Mouse (Mus musculus): ENCODE measurements at regions not wholly inside any gene's neighbourhood (a gene's known extent, or its start where the extent isn't known, plus 50 kb on each side); places are given as distances from the start of the nearest gene placed in this dataset.

DNA sequence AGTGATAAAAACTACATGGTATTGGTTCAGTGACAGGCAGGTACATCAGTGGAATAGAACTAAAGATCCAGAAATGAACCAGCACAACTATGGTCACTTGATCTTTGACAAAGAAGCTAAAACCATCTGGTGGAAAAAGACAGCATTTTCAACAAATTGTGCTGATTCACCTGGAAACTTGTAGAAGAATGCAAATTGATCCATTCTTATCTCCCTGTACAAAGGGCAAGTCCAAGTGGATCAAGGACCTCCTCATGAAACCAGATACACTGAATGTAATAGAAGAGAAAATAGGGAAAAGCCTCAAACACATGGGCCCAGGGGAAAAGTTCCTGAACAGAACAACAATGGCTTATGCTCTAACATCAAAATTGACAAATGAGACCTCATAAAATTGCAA lies 194.8 kb upstream of the Mgat4c start:
- Histone ChIP-seq H3K4me3 (no peak overlapping the region), H3K9ac (replicated peaks) (no peak overlapping the region), H3K9me3 (no peaks in the 10 kb centered on the region), H3K4me1 (no peaks in the 10 kb centered on the region), H3K27ac (replicated peaks) (no peak overlapping the region), H3K36me3 (no peaks in the 10 kb centered on the region), H3K27me3 (no peaks in the 10 kb centered on the region), H3K4me2 (replicated peaks) (no peak overlapping the region)
- no peak for ATAC-seq (ENCODE audit: low FRiP score, low read depth)

DNA sequence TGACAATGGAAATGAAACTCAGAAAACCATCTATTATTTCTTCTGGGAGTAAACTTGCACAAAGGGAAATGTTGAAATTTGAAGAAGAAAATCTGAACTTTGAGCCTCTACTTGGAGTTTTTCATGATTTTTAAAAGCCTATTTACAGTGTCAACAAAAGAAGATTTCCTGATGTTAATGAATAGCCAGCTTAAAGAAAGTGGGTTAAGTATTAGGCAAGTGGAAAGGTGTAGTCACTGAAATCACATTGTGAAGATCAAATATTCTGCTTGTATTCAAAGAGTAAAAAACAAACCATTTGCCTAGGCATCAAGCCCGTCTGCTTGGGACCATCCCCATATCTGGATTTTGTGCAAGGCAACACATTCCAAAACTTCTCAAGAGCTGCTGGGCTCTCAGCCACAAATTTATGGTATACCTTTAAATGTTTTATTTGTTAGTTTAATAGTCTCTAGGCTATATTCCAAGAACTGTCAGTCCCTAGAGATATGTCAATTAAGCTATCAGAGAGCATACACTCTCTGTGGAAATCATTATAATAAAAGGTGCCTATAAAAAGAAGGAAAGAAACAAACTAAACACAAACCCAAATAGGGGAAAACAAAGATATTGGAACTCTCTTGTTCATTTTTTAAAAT lies 190.8 kb upstream of the Mgat4c start:
- H3K36me3 ChIP-seq, result no peaks in the 10 kb centered on the region
- H3K27ac ChIP-seq (replicated peaks), result no peak overlapping the region
- H3K27me3 ChIP-seq, result no peaks in the 10 kb centered on the region
- H3K4me1 ChIP-seq, result no peaks in the 10 kb centered on the region
- H3K9me3 ChIP-seq, result no peaks in the 10 kb centered on the region
- no peak overlapping the region for H3K4me3 ChIP-seq
- H3K9ac ChIP-seq (replicated peaks), result no peak overlapping the region
- H3K4me2 ChIP-seq (replicated peaks), result no peak overlapping the region
- ATAC-seq (ENCODE audit: low FRiP score, low read depth), result no peak
- 49% methylated on average over 1 of the region's 1 CpGs for WGBS

DNA sequence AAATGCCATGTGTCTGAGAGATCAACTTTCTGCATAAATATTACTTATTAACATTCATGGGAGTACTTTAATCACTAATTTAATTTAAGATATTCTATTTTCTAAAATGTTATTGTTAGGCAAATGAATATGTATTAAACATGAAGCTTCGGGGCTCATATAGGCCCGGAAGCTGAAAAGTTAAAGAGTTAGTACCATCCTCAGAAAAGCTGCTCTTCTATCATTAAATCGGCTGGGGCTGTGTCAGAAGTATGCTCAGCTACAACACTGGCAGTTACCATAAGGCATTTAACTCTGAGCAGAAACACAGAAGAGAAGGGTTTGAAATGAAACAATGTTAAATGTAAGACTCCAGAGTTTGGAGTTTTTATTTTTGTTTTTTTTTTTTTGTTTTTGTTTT lies 166.2 kb upstream of the Mgat4c start:
- no peaks in the 10 kb centered on the region for H3K36me3 ChIP-seq
- WGBS, result 74% methylated on average over 3 of the region's 3 CpGs
- no peak overlapping the region for H3K4me2 ChIP-seq (replicated peaks)
- no peaks in the 10 kb centered on the region for H3K4me1 ChIP-seq
- H3K9ac ChIP-seq (replicated peaks), result no peak overlapping the region
- no peaks in the 10 kb centered on the region for H3K27me3 ChIP-seq
- H3K4me3 ChIP-seq, result no peak overlapping the region
- H3K27ac ChIP-seq (replicated peaks), result no peak overlapping the region
- no peak for ATAC-seq (ENCODE audit: low FRiP score, low read depth)
- no peaks in the 10 kb centered on the region for H3K9me3 ChIP-seq

DNA sequence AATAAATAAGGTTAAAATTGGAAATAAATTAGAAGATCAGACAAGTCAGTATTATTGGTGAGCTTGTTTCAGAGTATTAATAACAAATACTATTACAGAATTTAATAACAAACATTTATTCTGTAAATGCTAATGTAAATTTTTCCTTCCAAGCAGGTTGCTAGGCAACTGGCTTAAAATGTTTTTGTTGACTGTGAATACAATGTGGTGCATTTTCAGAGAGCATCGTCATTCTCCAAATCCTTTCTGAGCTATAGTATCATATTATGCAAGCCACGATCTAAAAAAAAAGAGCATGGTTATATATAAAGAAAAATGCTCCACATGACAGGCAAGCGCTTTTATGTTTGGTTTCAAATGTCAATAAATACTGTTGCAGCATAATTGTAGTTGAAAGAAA lies 164.4 kb upstream of the Mgat4c start:
- H3K9me3 ChIP-seq, result no peaks in the 10 kb centered on the region
- no peaks in the 10 kb centered on the region for H3K36me3 ChIP-seq
- no peaks in the 10 kb centered on the region for H3K4me1 ChIP-seq
- WGBS, result 66% methylated on average over 3 of the region's 3 CpGs
- H3K4me2 ChIP-seq (replicated peaks), result no peak overlapping the region
- H3K27ac ChIP-seq (replicated peaks), result no peak overlapping the region
- no peak overlapping the region for H3K9ac ChIP-seq (replicated peaks)
- 0 out of 2 replicates have a peak, but pooled peaks have one; percentile 49 for ATAC-seq (ENCODE audit: low FRiP score, low read depth)
- no peaks in the 10 kb centered on the region for H3K27me3 ChIP-seq
- no peak overlapping the region for H3K4me3 ChIP-seq

DNA sequence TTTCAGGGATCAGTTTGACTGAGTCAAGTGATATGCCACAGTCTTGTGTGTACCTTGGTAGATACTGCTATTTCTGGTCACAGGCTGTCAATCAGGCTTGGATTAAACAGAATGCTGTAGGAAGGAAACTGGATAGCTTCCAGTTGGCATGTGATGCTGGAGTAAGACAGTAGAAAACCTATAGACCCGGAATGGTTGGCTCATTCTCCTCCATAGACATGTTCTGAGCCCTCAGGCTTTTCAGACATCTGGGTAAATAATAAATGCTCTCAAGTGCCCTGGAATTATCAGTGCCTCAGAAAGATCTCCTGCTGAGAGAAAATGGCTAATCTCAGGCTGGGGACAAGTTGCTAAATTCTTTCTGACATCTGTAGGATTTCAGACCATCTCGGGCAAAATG lies 149.0 kb upstream of the Mgat4c start:
- no peak overlapping the region for H3K4me3 ChIP-seq
- 43% methylated on average over 2 of the region's 2 CpGs for WGBS
- H3K27ac ChIP-seq (replicated peaks), result no peak overlapping the region
- H3K27me3 ChIP-seq, result no peaks in the 10 kb centered on the region
- no peak overlapping the region for H3K4me2 ChIP-seq (replicated peaks)
- no peaks in the 10 kb centered on the region for H3K9me3 ChIP-seq
- no peaks in the 10 kb centered on the region for H3K36me3 ChIP-seq
- ATAC-seq (ENCODE audit: low FRiP score, low read depth), result no peak
- no peaks in the 10 kb centered on the region for H3K4me1 ChIP-seq
- no peak overlapping the region for H3K9ac ChIP-seq (replicated peaks)

DNA sequence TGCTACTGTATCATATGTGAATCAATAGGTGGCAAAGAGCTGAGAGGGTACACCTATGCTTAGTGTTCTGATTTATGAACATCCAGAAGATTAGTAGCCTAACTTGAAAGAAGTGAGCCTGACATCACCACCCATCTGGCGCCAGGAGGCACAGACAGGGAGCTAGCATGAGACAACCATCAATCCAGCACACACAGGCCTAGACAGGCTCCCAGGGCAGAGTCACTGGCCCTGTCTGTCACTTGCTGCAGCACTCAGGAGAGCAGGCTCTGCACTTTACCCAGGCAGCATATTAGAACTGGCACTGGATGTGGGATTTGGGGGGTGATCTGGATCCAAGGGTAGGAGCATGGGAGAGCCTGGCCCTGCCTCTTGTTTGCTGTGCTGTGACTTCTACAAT lies 137.1 kb upstream of the Mgat4c start:
- no peaks in the 10 kb centered on the region for H3K36me3 ChIP-seq
- no peak overlapping the region for H3K4me3 ChIP-seq
- no peaks in the 10 kb centered on the region for H3K27me3 ChIP-seq
- no peaks in the 10 kb centered on the region for H3K9me3 ChIP-seq
- no peak overlapping the region for H3K27ac ChIP-seq (replicated peaks)
- H3K4me2 ChIP-seq (replicated peaks), result no peak overlapping the region
- H3K4me1 ChIP-seq, result no peaks in the 10 kb centered on the region
- 79% methylated on average over 1 of the region's 1 CpGs for WGBS
- ATAC-seq (ENCODE audit: low FRiP score, low read depth), result no peak
- H3K9ac ChIP-seq (replicated peaks), result no peak overlapping the region

DNA sequence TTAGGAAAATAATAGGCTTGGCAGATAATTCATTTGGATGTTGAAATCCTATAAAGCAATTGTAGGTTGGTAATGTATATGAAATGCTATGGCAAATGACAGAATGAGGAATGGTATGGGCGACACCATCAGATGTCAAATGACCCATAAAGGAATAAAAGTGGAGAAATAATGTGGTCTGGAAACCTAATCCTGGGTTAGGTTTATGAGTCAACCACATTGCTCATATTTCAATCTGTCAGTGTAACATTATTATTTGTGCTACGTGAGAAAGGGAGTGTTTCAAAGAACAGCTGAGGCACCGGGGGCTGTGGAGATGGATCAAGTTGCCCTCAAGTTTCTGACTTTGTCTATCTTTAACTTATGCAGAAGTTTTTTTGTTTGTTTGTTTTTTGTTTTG lies 130.6 kb upstream of the Mgat4c start:
- Histone ChIP-seq H3K4me3 (no peak overlapping the region), H3K36me3 (no peaks in the 10 kb centered on the region), H3K27me3 (no peaks in the 10 kb centered on the region), H3K9me3 (no peaks in the 10 kb centered on the region), H3K9ac (replicated peaks) (no peak overlapping the region), H3K4me2 (replicated peaks) (no peak overlapping the region), H3K4me1 (no peaks in the 10 kb centered on the region), H3K27ac (replicated peaks) (no peak overlapping the region)
- 87% methylated on average over 3 of the region's 3 CpGs for WGBS
- ATAC-seq (ENCODE audit: low FRiP score, low read depth), result no peak

Measured in midbrain, embryonic 12.5 days (tissue).